Mouse (Mus musculus): ENCODE data around the gene Dock10.

DNA sequence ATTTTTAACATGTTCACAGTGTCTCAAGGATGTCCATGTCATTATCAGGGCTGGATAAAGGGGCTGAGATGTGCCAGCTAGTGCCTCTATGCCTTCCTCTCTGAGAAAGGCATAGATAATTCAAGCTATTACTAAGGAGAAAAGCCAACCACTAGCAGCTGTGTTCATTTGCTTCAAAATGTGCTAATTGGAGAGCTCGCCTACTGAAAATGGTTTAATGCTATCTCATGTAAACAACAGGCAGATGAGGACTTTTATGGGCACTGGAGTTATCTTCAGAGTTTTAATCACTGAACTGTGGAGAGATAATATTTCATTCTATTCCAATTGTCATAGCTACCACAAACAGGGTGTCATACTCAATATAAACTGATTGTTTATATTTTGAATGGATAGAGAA lies 36.3 kb downstream of the Dock10 start:
- TF ChIP-seq CTCF (IDR thresholded peaks at IDR 0.05; ENCODE audit: low read depth, low read length) (no peak), POLR2A (IDR thresholded peaks at IDR 0.05; ENCODE audit: extremely low read depth, insufficient read depth, low read length) (no peak)
